11 mouse cellular contexts compared by ENCODE assay signal in the genomic region with DNA sequence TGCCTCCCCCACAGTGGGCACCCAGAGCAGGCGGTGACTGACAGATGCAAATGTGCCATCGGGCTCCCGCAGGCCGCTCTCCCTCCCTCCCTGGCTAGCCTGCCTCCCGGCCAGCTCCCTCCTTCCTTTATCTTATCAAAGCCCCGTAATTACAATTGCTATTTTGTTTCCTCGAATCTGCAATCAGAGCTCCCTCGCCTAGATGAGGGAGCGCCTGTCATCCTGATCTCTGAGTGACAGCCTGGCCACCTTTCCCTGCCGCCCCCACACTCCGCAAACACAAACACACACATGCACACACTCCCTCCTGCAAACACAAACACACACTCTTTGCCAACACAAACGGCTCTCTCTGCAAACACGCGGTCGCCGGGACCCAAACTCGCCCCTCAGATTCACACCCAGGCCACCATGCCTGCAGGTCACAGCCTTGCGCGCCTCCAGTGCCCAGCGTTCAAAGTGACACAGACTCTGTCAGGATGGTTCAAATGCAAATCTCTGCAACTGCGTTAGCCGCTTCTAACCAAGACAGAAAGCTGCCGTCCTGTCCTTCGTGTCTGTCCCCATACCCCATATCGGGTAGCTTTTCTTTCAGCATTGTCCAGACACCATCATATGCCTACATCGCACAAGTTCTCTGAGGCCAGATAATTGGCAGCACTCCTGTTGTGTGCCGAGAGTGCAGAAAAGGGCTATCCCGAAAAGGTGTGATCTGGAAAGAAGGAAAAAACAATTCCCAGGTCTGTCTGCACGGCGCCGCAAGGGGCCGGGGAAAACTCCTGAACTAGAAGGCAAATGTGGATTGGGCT. TPM values are rescaled to one million over a fixed set of nuclear protein-coding genes. Genes with fewer than 3 reads are reported as not detected.
A peak's percentile ranks its signal among the peaks of the same experiment; 100 is the strongest.
DNase-seq lines count a peak whose midpoint lies in the region; ATAC-seq and TF ChIP-seq lines count a peak whose summit lies in the region.
"Had no signal": no experiment of that assay in that cellular context is flagged by ENCODE, and none has a peak within 500 bp of the region (broad histone marks: within the 10 kb centered on the region; RNA-seq: fewer than 3 reads in every experiment).

No protein-coding gene starts in this region.

- H3K27me3 ChIP-seq in heart, adult 2 months (ENCODE audit: control insufficient read depth, insufficient read depth, low read length): peaks cover 18% of the 10 kb centered on the region
- peaks cover 55% of the 10 kb centered on the region for H3K27me3 ChIP-seq in lung, embryonic 14.5 days (ENCODE audit: insufficient read depth, low read length)
- H3K27me3 ChIP-seq in embryonic facial prominence, embryonic 14.5 days (replicated peaks; ENCODE audit: control insufficient read depth, insufficient read depth, low read length): peaks cover 57% of the 10 kb centered on the region
- peaks cover 62% of the 10 kb centered on the region for H3K27me3 ChIP-seq in limb, embryonic 15.5 days

- TF ChIP-seq POLR2A in heart, adult 2 months (IDR thresholded peaks at IDR 0.05; ENCODE audit: insufficient read depth, low read depth, low read length): no peak

- H3K4me2 ChIP-seq in lung, embryonic 14.5 days: peak overlapping the region; percentile 34; the same call in 1 of the 2 replicates
- H3K4me2 ChIP-seq in embryonic facial prominence, embryonic 14.5 days (ENCODE audit: low read depth, low read length): peak overlapping the region; percentile 15; the same call in 1 of the 2 replicates
- peak overlapping the region; percentile 4; the same call in 1 of the 2 replicates for H3K4me2 ChIP-seq in limb, embryonic 15.5 days

- 14% methylated on average over 32 of the region's 32 CpGs for whole genome bisulfite sequencing in heart, adult 2 months
- WGBS in lung, embryonic 14.5 days: 6% methylated on average over 32 of the region's 32 CpGs
- WGBS in embryonic facial prominence, embryonic 14.5 days: 4% methylated on average over 32 of the region's 32 CpGs
- 6% methylated on average over 32 of the region's 32 CpGs for WGBS in limb, embryonic 15.5 days

- no peaks in the 10 kb centered on the region for H3K79me2 ChIP-seq in heart, adult 2 months (replicated peaks; ENCODE audit: control insufficient read depth, insufficient read depth, low read length)

- DNase-seq in heart, adult 2 months: peak in 1 of 2 experiments; percentile 28
- no peak for DNase-seq in heart, adult 11 months
- DNase-seq in lung, embryonic 14.5 days: peak; percentile 26
- no peak for DNase-seq in lung, postnatal 10 days
- no peak for DNase-seq in embryonic facial prominence, embryonic 14.5 days (ENCODE audit: low spot score)
- DNase-seq in left cerebral cortex, postnatal 25 days (ENCODE audit: low spot score in 2 of 2): no peak
- DNase-seq in gastrocnemius, postnatal 36 days: no peak

- intact Hi-C loops in heart, adult 2 months (cut with DNase I): loop anchor here (1.0 to 5.0 kb wide), 3 partner anchors 88 to 525 kb away; no protein-coding TSS in a partner anchor
- intact Hi-C loops in left cerebral cortex, postnatal 25 days (cut with DNase I): loop anchor here (2.0 to 5.0 kb wide), 3 partner anchors 88 to 525 kb away; no protein-coding TSS in a partner anchor
- intact Hi-C loops in gastrocnemius, postnatal 36 days (cut with DNase I): loop anchor here (2.0 to 5.0 kb wide), 2 partner anchors 171 to 523 kb away; no protein-coding TSS in a partner anchor

- H3K4me3 ChIP-seq in heart, adult 2 months: peak overlapping the region; percentile 0; the same call in 1 of the 2 replicates
- H3K4me3 ChIP-seq in lung, embryonic 14.5 days (ENCODE audit: low read depth, low read length): peak overlapping the region; percentile 13
- no peak overlapping the region; the same call in 1 of the 2 replicates for H3K4me3 ChIP-seq in embryonic facial prominence, embryonic 14.5 days (ENCODE audit: low read depth, low read length)
- H3K4me3 ChIP-seq in limb, embryonic 15.5 days: 0 out of 2 replicates have a peak overlapping the region, but pooled peaks have one; percentile 9

- H3K9me3 ChIP-seq in lung, embryonic 14.5 days (ENCODE audit: low read depth, low read length): no peaks in the 10 kb centered on the region
- no peaks in the 10 kb centered on the region for H3K9me3 ChIP-seq in embryonic facial prominence, embryonic 14.5 days (ENCODE audit: control insufficient read depth, low read length)
- H3K9me3 ChIP-seq in limb, embryonic 15.5 days: no peaks in the 10 kb centered on the region

- peaks cover 2% of the 10 kb centered on the region; the same call in 1 of the 2 replicates for H3K36me3 ChIP-seq in heart, adult 2 months (ENCODE audit: control insufficient read depth, insufficient read depth, low read length)
- H3K36me3 ChIP-seq in lung, embryonic 14.5 days (ENCODE audit: insufficient read depth): 0 out of 2 replicates have a peak, but pooled peaks cover 1% of the 10 kb centered on the region
- H3K36me3 ChIP-seq in embryonic facial prominence, embryonic 14.5 days (ENCODE audit: control insufficient read depth, insufficient read depth, low read length): 0 out of 2 replicates have a peak, but pooled peaks cover 4% of the 10 kb centered on the region
- H3K36me3 ChIP-seq in limb, embryonic 15.5 days: no peaks in the 10 kb centered on the region

- no peak for TF ChIP-seq CTCF in heart, adult 2 months (IDR thresholded peaks at IDR 0.05)
- no peak for TF ChIP-seq CTCF in lung, embryonic 14.5 days (IDR thresholded peaks at IDR 0.05; ENCODE audit: low read depth)

- H3K9ac ChIP-seq in heart, adult 2 months (ENCODE audit: low read depth, low read length): no peak overlapping the region
- H3K9ac ChIP-seq in lung, embryonic 14.5 days: no peak overlapping the region
- H3K9ac ChIP-seq in embryonic facial prominence, embryonic 14.5 days (ENCODE audit: low read depth, low read length): no peak overlapping the region
- no peak overlapping the region for H3K9ac ChIP-seq in limb, embryonic 15.5 days

- ATAC-seq in lung, embryonic 14.5 days (ENCODE audit: insufficient read depth): no peak
- no peak for ATAC-seq in embryonic facial prominence, embryonic 14.5 days (ENCODE audit: low read depth)
- ATAC-seq in limb, embryonic 15.5 days (ENCODE audit: insufficient number of reproducible peaks, low FRiP score, low TSS enrichment, low read depth): no peak

- peaks cover 9% of the 10 kb centered on the region for H3K4me1 ChIP-seq in heart, adult 2 months (ENCODE audit: control insufficient read depth, insufficient read depth, low read length)
- peaks cover 11% of the 10 kb centered on the region; the same call in 1 of the 2 replicates for H3K4me1 ChIP-seq in lung, embryonic 14.5 days (ENCODE audit: insufficient read depth)
- peaks cover 25% of the 10 kb centered on the region for H3K4me1 ChIP-seq in embryonic facial prominence, embryonic 14.5 days (ENCODE audit: control insufficient read depth, insufficient read depth, low read length)
- H3K4me1 ChIP-seq in limb, embryonic 15.5 days: peaks cover 58% of the 10 kb centered on the region

- no peak for TF ChIP-seq EP300 in heart, adult 2 months (IDR thresholded peaks at IDR 0.05; ENCODE audit: insufficient read depth, low read depth, low read length)

- H3K27ac ChIP-seq in heart, adult 2 months: no peak overlapping the region
- no peak overlapping the region for H3K27ac ChIP-seq in lung, embryonic 14.5 days (ENCODE audit: low read depth)
- H3K27ac ChIP-seq in embryonic facial prominence, embryonic 14.5 days (replicated peaks; ENCODE audit: low read depth, low read length): no peak overlapping the region
- no peak overlapping the region for H3K27ac ChIP-seq in limb, embryonic 15.5 days

RNA-seq across cellular contexts. Expression of a gene that starts 2.8 kb away (rescaled TPM):
- total RNA-seq in heart, adult 2 months (2021): not detected
- polyA plus RNA-seq in heart, adult 2 months (2012; rRNA removed): not detected in 2 replicates
- polyA plus RNA-seq in lung, embryonic 14.5 days (2014; fragmentation: Nextera tagmentation; extraction: Ambion mirVana): not detected in 2 replicates
- 0.25 TPM in 1 of 2 replicates, not detected in the other for polyA plus RNA-seq in embryonic facial prominence, embryonic 14.5 days (2014; fragmentation: Nextera tagmentation; extraction: Ambion mirVana)
- 0.31 and 0.51 TPM in 2 replicates for polyA plus RNA-seq in limb, embryonic 15.5 days (2015; fragmentation: Nextera tagmentation; extraction: Ambion mirVana)
- total RNA-seq in left cerebral cortex, postnatal 25 days (2021): not detected
- not detected for total RNA-seq in gastrocnemius, postnatal 36 days (2021)
- total RNA-seq: adrenal gland, postnatal 36 days; hematopoietic stem cell, adult 5-6 weeks had no signal
- polyA plus RNA-seq: lung, adult 2 months had no signal

RNA-seq across cellular contexts. Expression of a gene that starts 3.8 kb away (rescaled TPM):
- 10 to 100 TPM; 15.6 to 15.7 TPM for total RNA-seq in heart, adult 2 months (2021)
- 25.2 and 28.0 TPM in 2 replicates for polyA plus RNA-seq in heart, adult 2 months (2012; rRNA removed)
- polyA plus RNA-seq in lung, embryonic 14.5 days (2014; fragmentation: Nextera tagmentation; extraction: Ambion mirVana): 19.7 and 20.0 TPM in 2 replicates
- polyA plus RNA-seq in embryonic facial prominence, embryonic 14.5 days (2014; fragmentation: Nextera tagmentation; extraction: Ambion mirVana): 18.9 and 19.8 TPM in 2 replicates
- 12.4 and 20.6 TPM in 2 replicates for polyA plus RNA-seq in limb, embryonic 15.5 days (2015; fragmentation: Nextera tagmentation; extraction: Ambion mirVana)
- 1 to 10 TPM; 7.1 to 7.4 TPM for total RNA-seq in left cerebral cortex, postnatal 25 days (2021)
- 10 to 100 TPM; 10.6 to 12.0 TPM for total RNA-seq in gastrocnemius, postnatal 36 days (2021)

RNA-seq across cellular contexts. Expression of a gene that starts 38.1 kb away (rescaled TPM):
- 10 to 100 TPM; 70.8 to 81.9 TPM for total RNA-seq in heart, adult 2 months (2021)
- 22.4 and 49.3 TPM in 2 replicates for polyA plus RNA-seq in heart, adult 2 months (2012; rRNA removed)
- polyA plus RNA-seq in lung, embryonic 14.5 days (2014; fragmentation: Nextera tagmentation; extraction: Ambion mirVana): 58.3 and 61.8 TPM in 2 replicates
- 52.3 and 56.5 TPM in 2 replicates for polyA plus RNA-seq in embryonic facial prominence, embryonic 14.5 days (2014; fragmentation: Nextera tagmentation; extraction: Ambion mirVana)
- 40.5 and 47.3 TPM in 2 replicates for polyA plus RNA-seq in limb, embryonic 15.5 days (2015; fragmentation: Nextera tagmentation; extraction: Ambion mirVana)
- total RNA-seq in left cerebral cortex, postnatal 25 days (2021): 100 to 1,000 TPM; 159 to 160 TPM
- 10 to 100 TPM; 26.2 to 31.1 TPM for total RNA-seq in gastrocnemius, postnatal 36 days (2021)
